Mouse (Mus musculus): ENCODE data around the gene Zic4.

Zic4 gene

GRCm38 (mm10) chr9:91379781-91380457, 17.7 kb downstream of the Zic4 start:
- no peak for DNase-seq (ENCODE audit: low read depth, low spot score)

- DNase-seq (ENCODE audit: low read depth, low spot score): no peak
Measured at GRCm38 (mm10) chr9:91380458-91380914, 18.3 kb downstream of the Zic4 start.

GRCm38 (mm10) chr9:91381284-91382110, 19.3 kb downstream of the Zic4 start:
- DNase-seq (ENCODE audit: low read depth, low spot score): no peak

- no peak for DNase-seq (ENCODE audit: low read depth, low spot score)
Measured at GRCm38 (mm10) chr9:91382111-91382379, 19.8 kb downstream of the Zic4 start.

- DNase-seq (ENCODE audit: low read depth, low spot score): no peak
Measured at GRCm38 (mm10) chr9:91382471-91383255, 20.4 kb downstream of the Zic4 start.

GRCm38 (mm10) chr9:91383441-91384135, 21.4 kb downstream of the Zic4 start:
- DNase-seq (ENCODE audit: low read depth, low spot score): no peak

- DNase-seq (ENCODE audit: low read depth, low spot score): no peak
Measured at GRCm38 (mm10) chr9:91384136-91384500, 21.9 kb downstream of the Zic4 start.

- DNase-seq (ENCODE audit: low read depth, low spot score): no peak
Measured at GRCm38 (mm10) chr9:91384693-91385560, 22.7 kb downstream of the Zic4 start.

GRCm38 (mm10) chr9:91385561-91386430, 23.6 kb downstream of the Zic4 start:
- no peak for DNase-seq (ENCODE audit: low read depth, low spot score)

- DNase-seq (ENCODE audit: low read depth, low spot score): no peak
Measured at GRCm38 (mm10) chr9:91386502-91386890, 24.3 kb downstream of the Zic4 start.

GRCm38 (mm10) chr9:91386891-91387739, 24.9 kb downstream of the Zic4 start:
- no peak for DNase-seq (ENCODE audit: low read depth, low spot score)

- DNase-seq (ENCODE audit: low read depth, low spot score): no peak
Measured at GRCm38 (mm10) chr9:91387740-91388080, 25.5 kb downstream of the Zic4 start.

GRCm38 (mm10) chr9:91388173-91388572, 26.0 kb downstream of the Zic4 start:
- no peak for DNase-seq (ENCODE audit: low read depth, low spot score)

- DNase-seq (ENCODE audit: low read depth, low spot score): no peak
Measured at GRCm38 (mm10) chr9:91393376-91394068, 31.3 kb downstream of the Zic4 start.

- DNase-seq (ENCODE audit: low read depth, low spot score): no peak
Measured at GRCm38 (mm10) chr9:91394211-91394646, 32.0 kb downstream of the Zic4 start.

- DNase-seq (ENCODE audit: low read depth, low spot score): no peak
Measured at GRCm38 (mm10) chr9:91395066-91395772, 33.0 kb downstream of the Zic4 start.

GRCm38 (mm10) chr9:91399976-91400375, 37.8 kb downstream of the Zic4 start:
- DNase-seq (ENCODE audit: low read depth, low spot score): no peak
